Mouse (Mus musculus): ENCODE results near the gene Nup35. TPM values are rescaled to one million over a fixed set of nuclear protein-coding genes. Genes with fewer than 3 reads are reported as not detected.

Nup35 gene
- total RNA-seq, 2 experiments from 2014 or later, result 5.4 to 6.0 TPM

DNA sequence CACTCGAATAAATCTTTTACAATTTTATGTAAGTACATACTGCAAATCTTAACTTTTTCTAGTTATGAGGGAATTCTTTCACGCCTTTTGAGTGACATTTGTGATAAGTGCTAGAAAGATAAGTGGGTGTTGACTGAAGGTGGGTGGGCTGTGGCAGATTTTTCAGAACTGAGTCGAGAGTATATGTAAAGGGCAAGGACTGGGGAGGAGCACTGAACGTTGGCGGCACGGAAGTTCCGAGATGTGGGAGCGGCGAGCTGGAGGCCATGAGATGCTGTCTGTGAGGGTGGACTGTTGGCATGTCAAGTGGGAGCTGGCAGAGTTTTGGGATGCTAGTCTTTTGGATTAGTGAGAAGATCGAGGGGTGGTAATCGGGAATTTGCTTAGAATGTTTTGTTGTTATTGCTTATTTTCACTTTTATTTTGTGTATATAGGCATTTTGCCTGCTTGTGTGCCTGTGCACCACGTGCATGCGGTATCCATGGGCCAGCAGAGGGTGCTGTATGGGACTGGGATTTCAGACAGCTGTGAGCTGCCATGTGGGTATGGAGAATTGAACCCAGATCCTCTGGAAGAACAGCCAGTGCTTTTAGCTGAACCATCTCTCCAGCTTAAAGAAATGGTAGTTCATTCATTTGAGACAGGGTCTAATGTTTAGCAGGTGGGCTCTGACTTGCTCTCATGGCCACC, 15.4 kb downstream of the Nup35 start:
- intact Hi-C loops (cut with DNase I), result no loop called here
- DNase-seq, result no peak

DNA sequence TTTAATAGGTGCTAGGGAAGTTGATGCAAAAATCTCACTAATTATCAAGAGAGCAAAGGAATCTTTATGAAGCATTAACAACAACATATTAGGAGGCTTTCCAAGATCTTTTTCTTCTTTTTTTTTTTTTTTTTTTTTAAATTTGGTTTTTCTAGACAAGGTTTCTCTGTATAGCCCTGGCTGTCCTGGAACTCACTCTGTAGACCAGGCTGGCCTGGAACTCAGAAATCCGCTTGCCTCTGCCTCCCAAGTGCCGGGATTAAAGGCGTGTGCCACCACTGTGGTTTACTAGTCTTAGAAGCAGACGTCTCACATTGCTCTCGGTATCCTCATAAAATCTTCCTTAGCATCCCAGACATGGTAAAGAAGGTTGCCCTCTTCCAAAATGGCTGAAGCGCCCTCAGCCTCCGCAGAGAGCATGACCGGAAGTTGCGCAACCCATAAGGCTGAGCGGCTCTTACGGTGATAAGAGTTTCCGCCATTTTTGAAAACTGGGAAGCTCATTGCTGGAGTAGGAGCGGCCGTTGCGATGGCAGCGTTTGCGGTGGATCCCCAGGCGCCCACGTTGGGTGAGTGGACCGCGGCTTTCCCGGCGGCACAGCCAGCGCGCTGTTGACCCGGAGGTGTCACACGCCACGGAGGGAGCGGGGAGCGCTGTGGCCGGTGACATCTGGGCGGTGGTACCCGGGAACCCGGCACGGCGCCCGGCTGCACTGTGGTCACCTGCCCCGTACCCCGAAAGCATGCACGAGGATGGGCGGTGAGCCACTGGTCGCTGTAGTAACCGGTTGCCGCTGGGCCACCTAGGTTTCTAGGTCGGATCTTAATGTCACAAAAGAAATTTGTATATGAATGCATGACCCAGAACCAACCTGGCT, 21.6 kb downstream of the Nup35 start:
- intact Hi-C loops (cut with DNase I), result loop anchor here (1.0 to 5.0 kb wide), 3 partner anchors 21 to 96 kb away; partner anchors contain the start of genes Dusp19, Nckap1 and Nup35

DNA sequence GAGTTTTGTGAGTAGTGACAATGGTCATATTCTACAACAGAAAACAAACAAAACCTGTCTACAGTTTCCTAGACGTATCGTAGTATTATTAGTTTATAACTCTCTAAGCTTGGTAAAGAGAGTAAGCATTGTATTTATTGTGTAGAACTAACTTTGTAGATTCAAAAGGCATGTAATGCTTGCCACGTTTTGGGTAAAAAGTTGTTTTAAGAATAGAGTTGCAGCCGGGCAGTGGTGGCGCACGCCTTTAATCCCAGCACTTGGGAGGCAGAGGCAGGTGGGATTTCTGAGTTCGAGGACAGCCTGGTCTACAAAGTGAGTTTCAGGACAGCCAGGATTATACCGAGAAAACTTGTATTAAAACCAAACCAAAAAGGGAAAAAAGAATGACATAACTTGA, 22.4 kb downstream of the Nup35 start:
- no peak for DNase-seq
- intact Hi-C loops (cut with DNase I), result loop anchor here (2.0 to 5.0 kb wide), 2 partner anchors 59 to 97 kb away; partner anchors contain the start of gene Nckap1

More for the DNA sequence above, 21.6 kb downstream of the Nup35 start:
- peak; percentile 94 to 98 for DNase-seq

DNA sequence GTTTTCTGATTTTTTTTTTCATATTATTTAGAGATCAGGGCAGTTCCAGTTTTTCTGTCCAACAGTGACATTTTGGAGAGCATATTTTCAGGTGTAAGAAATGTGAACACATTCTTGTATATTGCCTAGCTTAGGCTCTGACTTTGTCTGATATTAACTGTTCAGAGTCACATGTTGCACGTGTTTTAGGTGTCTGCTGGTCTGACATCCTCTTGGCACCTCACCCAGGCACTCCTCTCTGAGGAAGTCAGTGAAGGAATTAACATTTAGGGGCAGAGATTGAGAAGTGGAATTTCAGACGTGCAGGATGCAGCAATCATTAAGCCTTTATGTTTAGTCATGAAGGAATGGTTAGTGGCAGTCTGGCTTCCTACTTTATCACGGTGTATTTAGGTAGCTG, 22.8 kb downstream of the Nup35 start:
- intact Hi-C loops (cut with DNase I), result loop anchor here (2.0 to 5.0 kb wide), 2 partner anchors 59 to 98 kb away; partner anchors contain the start of gene Nckap1
- no peak for DNase-seq

DNA sequence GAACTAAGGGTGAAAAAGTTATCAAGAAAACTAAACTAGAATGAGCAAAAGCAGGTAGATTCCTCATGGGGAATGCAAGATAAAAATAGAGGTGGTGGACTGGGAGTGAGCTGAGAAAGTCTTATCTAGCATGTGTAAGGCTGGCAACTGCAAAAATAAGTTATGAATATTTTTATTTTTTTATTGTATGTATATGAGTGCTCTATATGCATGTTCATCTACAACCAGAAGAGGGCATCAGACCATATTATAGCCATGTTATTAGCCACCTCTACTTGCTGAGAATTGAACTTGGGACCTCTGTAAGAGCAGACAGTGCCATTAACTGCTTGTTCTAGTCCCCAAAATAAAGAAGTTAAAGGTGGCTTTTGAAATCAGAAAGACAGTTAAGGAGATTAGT, 44.4 kb downstream of the Nup35 start:
- intact Hi-C loops (cut with DNase I), result no loop called here

DNA sequence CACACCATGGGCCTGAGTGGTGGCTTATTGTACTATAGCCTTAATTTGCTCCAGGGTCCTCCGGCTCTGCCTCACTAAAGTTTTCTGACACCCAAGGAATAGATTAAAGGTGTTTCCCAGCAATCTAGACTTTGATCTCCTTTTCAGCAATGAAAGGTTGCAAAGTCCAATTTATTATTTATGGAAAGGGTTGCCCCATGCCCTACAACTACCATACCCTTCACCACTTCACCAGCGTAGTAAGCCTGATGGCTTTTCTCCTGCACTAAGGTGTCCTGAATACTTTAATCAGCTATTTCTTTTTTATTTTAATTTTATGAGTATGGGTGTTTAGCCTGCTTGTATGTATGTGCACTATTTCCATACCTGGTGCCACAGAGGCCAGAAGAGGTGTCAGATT, 45.6 kb downstream of the Nup35 start:
- DNase-seq, result no peak
- intact Hi-C loops (cut with DNase I), result no loop called here

More for the DNA sequence above, 44.4 kb downstream of the Nup35 start:
- DNase-seq, result no peak

DNA sequence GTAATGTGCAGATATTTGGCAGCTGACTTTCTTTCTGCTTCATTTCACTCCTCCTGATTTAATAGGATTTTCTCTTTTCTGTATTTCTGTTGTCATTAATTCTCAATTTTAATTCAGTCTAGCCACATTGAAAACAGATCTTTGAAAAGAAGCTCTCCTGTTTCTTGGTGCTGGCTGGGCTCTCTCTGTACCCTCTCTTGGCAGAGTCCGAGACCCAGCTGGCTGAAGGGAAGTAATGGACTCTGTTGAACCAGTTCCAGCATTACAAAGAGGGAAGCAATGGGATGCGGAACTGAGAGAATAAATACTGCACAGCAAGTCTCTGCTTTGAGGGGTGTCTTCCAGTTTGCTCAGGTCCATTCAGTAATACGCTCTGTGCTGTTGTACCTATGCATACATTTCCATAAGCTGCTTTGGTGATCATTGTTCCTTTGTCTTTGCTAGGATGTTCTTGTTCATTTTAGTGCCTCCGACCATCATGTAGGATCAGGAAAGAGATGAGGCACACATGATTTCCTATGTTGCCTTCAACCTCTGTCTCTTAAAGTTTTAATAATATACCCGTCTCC, 50.4 kb downstream of the Nup35 start:
- no peak for DNase-seq
- intact Hi-C loops (cut with DNase I), result no loop called here

DNA sequence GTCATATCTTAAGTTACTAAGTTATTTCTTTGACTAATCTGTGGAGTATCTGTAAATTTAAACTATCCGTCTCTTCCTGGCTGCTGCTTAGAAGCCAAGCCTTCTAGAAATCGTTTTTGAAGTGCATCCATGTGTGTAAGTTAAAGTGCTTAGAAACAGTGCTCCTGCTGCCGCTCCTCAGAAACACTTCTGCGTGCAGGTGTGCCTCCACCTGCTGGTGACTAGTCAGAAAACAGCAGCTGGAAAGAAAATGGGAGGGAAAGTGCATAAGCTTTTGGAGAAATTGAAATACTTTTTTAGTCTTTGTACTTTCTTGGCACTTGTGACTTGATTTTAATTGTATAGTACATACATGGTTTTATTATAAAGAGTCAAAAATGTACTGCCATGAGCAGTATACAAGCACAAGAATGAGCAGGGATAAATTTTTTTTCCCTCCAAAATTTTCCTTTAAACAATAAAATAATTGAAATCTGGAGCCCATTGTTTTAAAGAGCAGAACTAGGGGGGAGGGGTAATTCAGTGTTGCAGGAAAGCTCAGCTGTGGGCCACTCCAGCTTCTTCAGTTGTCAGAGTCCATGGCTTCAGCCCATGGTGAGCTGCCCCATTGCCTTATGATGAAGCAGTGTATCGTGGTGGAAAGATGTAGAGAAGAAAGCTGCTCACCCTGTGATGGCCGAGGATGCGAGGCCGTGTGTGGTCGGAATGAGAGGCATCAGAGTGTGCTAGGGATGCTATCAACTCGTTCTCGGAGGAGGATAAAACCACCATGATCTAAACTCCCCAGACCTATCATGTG, 53.0 kb downstream of the Nup35 start:
- no peak for DNase-seq
- intact Hi-C loops (cut with DNase I), result no loop called here

DNA sequence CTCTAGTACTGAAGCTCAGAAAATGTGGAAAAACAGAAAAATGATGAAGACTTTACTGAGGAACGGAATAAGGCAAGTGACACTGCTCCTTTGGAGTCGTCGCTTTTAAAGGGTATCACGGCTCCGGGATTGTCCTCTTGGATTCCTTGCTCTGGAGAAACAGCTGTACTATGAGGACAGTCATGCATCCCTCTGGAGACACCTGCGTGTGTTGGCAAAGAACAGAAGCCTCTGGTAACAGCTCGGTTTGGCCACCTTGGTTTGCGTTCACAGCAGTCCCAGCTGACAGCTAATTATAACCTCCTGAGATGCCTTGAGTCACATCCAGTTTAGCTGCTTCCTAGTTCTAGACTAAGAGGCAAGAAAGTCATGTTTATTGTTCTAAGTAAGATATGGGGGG, 61.8 kb downstream of the Nup35 start:
- no peak for DNase-seq
- intact Hi-C loops (cut with DNase I), result no loop called here

DNA sequence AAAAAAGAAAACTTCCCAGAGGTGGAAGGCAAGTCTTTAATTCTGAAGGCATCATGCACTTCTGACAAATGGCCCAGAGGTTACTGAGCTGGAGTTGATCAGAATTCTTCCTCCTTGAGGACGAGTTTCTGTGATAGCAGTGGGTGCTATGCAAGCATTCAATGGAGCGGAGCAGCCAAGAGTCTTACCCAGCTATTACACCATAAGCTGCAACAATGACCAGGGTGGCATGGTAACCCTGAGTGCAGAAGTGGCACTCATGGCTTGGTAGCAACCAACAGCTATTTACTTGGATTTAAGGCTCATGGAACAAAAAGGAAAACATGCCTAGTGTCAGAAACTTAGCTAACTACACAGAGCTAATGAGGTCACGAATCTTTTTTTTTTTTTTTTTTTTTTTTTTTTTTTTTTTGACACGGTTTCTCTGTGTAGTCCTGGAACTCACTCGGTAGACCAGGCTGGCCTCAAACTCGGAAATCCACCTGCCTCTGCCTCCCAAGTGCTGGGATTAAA, 66.7 kb downstream of the Nup35 start:
- DNase-seq, result no peak
- intact Hi-C loops (cut with DNase I), result no loop called here

DNA sequence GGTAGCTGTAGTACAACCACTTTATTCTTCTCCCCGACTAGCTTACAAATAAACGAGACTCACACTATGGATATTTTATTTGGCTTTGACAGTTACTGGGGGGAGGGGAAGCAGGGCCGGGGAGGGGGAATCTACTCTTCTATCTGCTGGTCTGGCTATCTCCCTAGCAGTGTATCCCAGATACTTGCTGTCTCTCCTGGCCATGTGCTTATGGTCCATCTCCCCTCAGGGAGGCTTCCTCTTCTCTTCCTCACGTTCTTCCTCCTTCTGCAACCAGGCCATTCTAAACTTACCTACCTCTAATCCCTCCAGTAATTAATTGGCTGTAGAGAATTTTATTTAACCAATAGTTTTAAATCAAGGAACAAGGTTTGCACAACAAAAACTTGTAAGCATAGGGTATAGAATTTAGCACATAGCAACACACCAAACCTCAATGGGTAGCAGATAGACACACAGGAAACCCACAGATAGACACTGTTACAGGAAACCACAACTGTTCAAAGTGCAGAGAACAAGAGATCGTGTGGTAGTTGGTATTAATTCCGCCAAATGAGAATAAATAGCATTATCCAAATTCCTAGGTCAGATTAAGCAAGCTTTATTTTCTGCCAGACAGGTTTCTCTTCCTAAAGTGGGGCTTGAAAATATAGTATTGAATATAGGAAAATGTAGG, 67.5 kb downstream of the Nup35 start:
- no peak for DNase-seq
- intact Hi-C loops (cut with DNase I), result no loop called here

DNA sequence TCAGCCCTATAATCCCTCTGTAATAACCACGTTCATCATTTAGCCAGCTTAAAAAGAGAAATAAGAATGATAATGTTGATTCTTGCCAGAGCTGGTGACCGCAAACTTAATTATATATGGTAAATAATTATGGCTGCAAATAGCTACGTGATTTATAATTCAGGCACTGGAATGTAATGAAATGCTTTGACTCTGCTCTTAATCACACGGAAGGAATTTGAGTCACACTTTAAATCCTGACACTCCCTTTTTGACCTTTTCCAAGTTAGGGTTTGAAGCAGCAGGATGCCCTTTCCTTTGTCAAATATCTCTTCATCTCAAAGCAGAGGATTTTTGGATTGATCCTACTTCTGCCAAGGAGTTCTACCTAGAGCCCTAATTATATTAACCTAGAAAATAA, 71.2 kb downstream of the Nup35 start:
- intact Hi-C loops (cut with DNase I), result no loop called here

DNA sequence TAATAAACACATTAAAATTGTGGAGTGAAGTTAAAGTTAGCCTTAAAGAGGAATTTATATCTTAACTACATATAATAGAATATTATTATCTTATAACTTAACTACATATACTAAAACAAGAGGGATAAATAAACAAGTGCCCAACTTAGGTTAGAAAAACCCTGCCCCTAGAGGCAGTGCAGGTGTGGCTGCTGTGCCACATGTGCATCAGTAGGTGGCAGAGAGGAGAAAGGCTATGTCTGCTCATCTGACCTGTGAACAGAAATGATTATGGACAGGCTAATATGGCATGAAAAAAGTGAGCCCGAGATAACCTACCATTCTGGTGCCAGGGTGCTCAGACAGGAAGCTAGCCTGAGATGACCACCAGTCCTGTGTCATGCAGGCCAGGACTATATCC, 90.4 kb downstream of the Nup35 start:
- intact Hi-C loops (cut with DNase I), result no loop called here
- no peak for DNase-seq

More for the DNA sequence above, 71.2 kb downstream of the Nup35 start:
- no peak for DNase-seq

Small RNAs within 50 kb of the gene (microRNA-seq; reads per million reads assigned to microRNA genes)
- gene Mir684-1 (ENCODE audit: borderline number of aligned reads in 2 of 2), result 0 reads per million in 2 experiments

Other genes with a start within 250 kb of the Nup35 start
- gene Frzb, start 169.6 kb upstream of the Nup35 start, total RNA-seq (2021), result 1 to 10 TPM; 5.3 to 5.9 TPM
- 10 to 100 TPM; 61.8 to 64.2 TPM for gene Nckap1, start 35.9 kb upstream of the Nup35 start, total RNA-seq (2021)
- gene Dusp19, start 191 bp upstream of the Nup35 start, total RNA-seq (2021), result 1 to 10 TPM; 7.9 to 9.8 TPM